Mouse (Mus musculus): ENCODE measurements around the gene Mkln1. TPM values are rescaled to one million over a fixed set of nuclear protein-coding genes. Genes with fewer than 3 reads are reported as not detected.

The Mkln1 gene
- polyA plus RNA-seq, 1 experiment from 2014 or later, result 154 TPM

- peaks cover 3% of the 10 kb centered on the region; the same call in 1 of the 2 replicates for H3K4me1 ChIP-seq (ENCODE audit: control insufficient read depth, insufficient read depth, low read length)
- ATAC-seq (ENCODE audit: low FRiP score, low TSS enrichment) (no peak), DNase-seq (no peak)
- H3K4me2 ChIP-seq (ENCODE audit: low read length), result no peak overlapping the region
- no peak overlapping the region for H3K9ac ChIP-seq (replicated peaks; ENCODE audit: low read length)
- no peak overlapping the region for H3K4me3 ChIP-seq (replicated peaks; ENCODE audit: low read depth, low read length)
- H3K27me3 ChIP-seq (ENCODE audit: control insufficient read depth, insufficient read depth, low read length), result no peaks in the 10 kb centered on the region
- no peak overlapping the region for H3K27ac ChIP-seq (replicated peaks; ENCODE audit: low read depth, low read length)
- H3K9me3 ChIP-seq (ENCODE audit: control insufficient read depth, low read length), result no peaks in the 10 kb centered on the region
- H3K36me3 ChIP-seq (ENCODE audit: control insufficient read depth, insufficient read depth, low read length), result no peaks in the 10 kb centered on the region
Observed at GRCm38 (mm10) chr6:31413556-31413955, 15.0 kb downstream of the Mkln1 start.

DNA sequence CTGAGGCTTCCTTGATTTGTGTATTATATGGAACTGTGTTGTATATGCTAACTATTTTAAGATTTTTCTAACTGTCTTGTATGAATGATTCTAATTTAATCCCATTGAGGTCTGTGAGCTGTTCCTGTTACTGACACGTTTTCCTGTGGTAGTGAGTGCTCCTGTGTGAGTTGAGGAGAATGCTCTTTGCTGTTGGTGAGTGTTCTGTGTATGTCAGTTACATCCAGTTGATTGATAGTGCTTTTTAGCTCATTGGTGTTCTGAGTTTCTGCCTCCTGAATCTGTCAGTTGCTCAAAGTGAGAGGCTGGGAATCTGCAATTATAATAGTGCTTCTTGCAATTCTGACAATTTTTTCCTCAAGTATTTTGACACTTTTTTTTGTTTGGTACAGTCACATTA, 15.8 kb downstream of the Mkln1 start:
- 40% methylated on average over 1 of the region's 1 CpGs for WGBS
- no peak overlapping the region for H3K27ac ChIP-seq (replicated peaks; ENCODE audit: low read depth, low read length)
- no peak overlapping the region for H3K4me2 ChIP-seq (ENCODE audit: low read length)
- H3K4me3 ChIP-seq (replicated peaks; ENCODE audit: low read depth, low read length), result no peak overlapping the region
- no peaks in the 10 kb centered on the region for H3K9me3 ChIP-seq (ENCODE audit: control insufficient read depth, low read length)
- peaks cover 3% of the 10 kb centered on the region; the same call in 1 of the 2 replicates for H3K4me1 ChIP-seq (ENCODE audit: control insufficient read depth, insufficient read depth, low read length)
- DNase-seq (no peak), ATAC-seq (ENCODE audit: low FRiP score, low TSS enrichment) (no peak)
- no peak overlapping the region for H3K9ac ChIP-seq (replicated peaks; ENCODE audit: low read length)
- H3K27me3 ChIP-seq (ENCODE audit: control insufficient read depth, insufficient read depth, low read length), result no peaks in the 10 kb centered on the region
- 0 out of 2 replicates have a peak, but pooled peaks cover 1% of the 10 kb centered on the region for H3K36me3 ChIP-seq (ENCODE audit: control insufficient read depth, insufficient read depth, low read length)

- ATAC-seq (ENCODE audit: low FRiP score, low TSS enrichment), result no peak
- Histone ChIP-seq H3K27ac (replicated peaks; ENCODE audit: low read depth, low read length) (no peak overlapping the region), H3K4me1 (ENCODE audit: control insufficient read depth, insufficient read depth, low read length) (no peaks in the 10 kb centered on the region), H3K36me3 (ENCODE audit: control insufficient read depth, insufficient read depth, low read length) (0 out of 2 replicates have a peak, but pooled peaks cover 4% of the 10 kb centered on the region), H3K9ac (replicated peaks; ENCODE audit: low read length) (no peak overlapping the region), H3K4me2 (ENCODE audit: low read length) (no peak overlapping the region), H3K27me3 (ENCODE audit: control insufficient read depth, insufficient read depth, low read length) (no peaks in the 10 kb centered on the region), H3K4me3 (replicated peaks; ENCODE audit: low read depth, low read length) (no peak overlapping the region), H3K9me3 (ENCODE audit: control insufficient read depth, low read length) (no peaks in the 10 kb centered on the region)
- 84% methylated on average over 3 of the region's 3 CpGs for WGBS
- no peak for DNase-seq
Observed at GRCm38 (mm10) chr6:31425428-31425827, 26.9 kb downstream of the Mkln1 start.

GRCm38 (mm10) chr6:31437264-31437663, 38.7 kb downstream of the Mkln1 start:
- 98% methylated on average over 2 of the region's 2 CpGs for WGBS
- DNase-seq (no peak), ATAC-seq (ENCODE audit: low FRiP score, low TSS enrichment) (no peak)
- Histone ChIP-seq H3K36me3 (ENCODE audit: control insufficient read depth, insufficient read depth, low read length) (peaks cover 21% of the 10 kb centered on the region), H3K27ac (replicated peaks; ENCODE audit: low read depth, low read length) (no peak overlapping the region), H3K27me3 (ENCODE audit: control insufficient read depth, insufficient read depth, low read length) (no peaks in the 10 kb centered on the region), H3K9ac (replicated peaks; ENCODE audit: low read length) (no peak overlapping the region), H3K4me3 (replicated peaks; ENCODE audit: low read depth, low read length) (no peak overlapping the region), H3K9me3 (ENCODE audit: control insufficient read depth, low read length) (no peaks in the 10 kb centered on the region), H3K4me2 (ENCODE audit: low read length) (no peak overlapping the region), H3K4me1 (ENCODE audit: control insufficient read depth, insufficient read depth, low read length) (no peaks in the 10 kb centered on the region)

DNA sequence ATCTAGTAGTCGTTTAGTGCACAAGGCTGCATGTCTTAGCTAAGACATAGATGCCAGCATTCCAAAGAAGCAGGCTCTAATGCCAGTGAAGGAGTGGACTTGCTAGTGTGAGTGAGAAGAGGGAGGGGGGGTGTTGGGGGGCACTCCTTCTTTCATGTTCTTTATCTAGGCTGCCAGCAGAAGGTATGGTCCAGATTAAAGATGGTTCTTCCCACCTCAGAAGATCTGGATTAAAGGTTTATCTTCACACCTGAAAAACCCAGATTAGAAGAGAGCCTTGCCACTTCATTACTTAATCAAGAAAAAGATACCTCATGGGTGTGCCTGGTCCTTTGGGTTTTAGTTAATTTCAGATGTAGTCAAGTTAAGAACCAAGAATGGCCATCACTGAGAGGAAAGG, 46.7 kb downstream of the Mkln1 start:
- Histone ChIP-seq H3K9me3 (ENCODE audit: control insufficient read depth, low read length) (no peaks in the 10 kb centered on the region), H3K4me3 (replicated peaks; ENCODE audit: low read depth, low read length) (no peak overlapping the region), H3K27ac (replicated peaks; ENCODE audit: low read depth, low read length) (no peak overlapping the region), H3K4me1 (ENCODE audit: control insufficient read depth, insufficient read depth, low read length) (no peaks in the 10 kb centered on the region), H3K36me3 (ENCODE audit: control insufficient read depth, insufficient read depth, low read length) (peaks cover 10% of the 10 kb centered on the region), H3K9ac (replicated peaks; ENCODE audit: low read length) (no peak overlapping the region), H3K4me2 (ENCODE audit: low read length) (no peak overlapping the region), H3K27me3 (ENCODE audit: control insufficient read depth, insufficient read depth, low read length) (no peaks in the 10 kb centered on the region)
- 90% methylated on average over 1 of the region's 1 CpGs for WGBS
- ATAC-seq (ENCODE audit: low FRiP score, low TSS enrichment) (no peak), DNase-seq (no peak)

DNA sequence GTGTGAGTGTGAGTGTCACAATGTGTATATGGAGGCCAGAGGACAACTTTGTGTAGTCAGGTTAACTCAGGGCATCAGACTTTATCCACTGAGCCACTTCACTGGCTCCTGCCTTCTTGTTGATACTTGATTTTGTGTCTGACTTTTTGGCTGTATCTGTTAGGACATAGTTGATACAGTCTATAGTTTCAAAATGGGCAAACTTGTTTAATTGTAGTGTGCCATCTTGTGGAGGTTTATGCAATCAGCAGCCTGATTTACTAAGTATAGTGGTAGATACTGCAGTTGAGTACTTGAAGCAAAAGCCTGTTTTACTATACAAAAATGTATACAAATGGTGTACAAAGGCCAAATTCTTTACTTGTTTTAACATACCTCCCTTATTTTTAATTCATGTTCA, 55.2 kb downstream of the Mkln1 start:
- DNase-seq, result peak; percentile 86
- Histone ChIP-seq H3K4me3 (replicated peaks; ENCODE audit: low read depth, low read length) (no peak overlapping the region), H3K4me1 (ENCODE audit: control insufficient read depth, insufficient read depth, low read length) (no peaks in the 10 kb centered on the region), H3K27me3 (ENCODE audit: control insufficient read depth, insufficient read depth, low read length) (no peaks in the 10 kb centered on the region), H3K27ac (replicated peaks; ENCODE audit: low read depth, low read length) (no peak overlapping the region), H3K9ac (replicated peaks; ENCODE audit: low read length) (no peak overlapping the region), H3K36me3 (ENCODE audit: control insufficient read depth, insufficient read depth, low read length) (peaks cover 12% of the 10 kb centered on the region), H3K9me3 (ENCODE audit: control insufficient read depth, low read length) (no peaks in the 10 kb centered on the region), H3K4me2 (ENCODE audit: low read length) (no peak overlapping the region)
- ATAC-seq (ENCODE audit: low FRiP score, low TSS enrichment), result no peak

GRCm38 (mm10) chr6:31455376-31455775, 56.8 kb downstream of the Mkln1 start:
- no peak overlapping the region for H3K9ac ChIP-seq (replicated peaks; ENCODE audit: low read length)
- H3K4me3 ChIP-seq (replicated peaks; ENCODE audit: low read depth, low read length), result no peak overlapping the region
- ATAC-seq (ENCODE audit: low FRiP score, low TSS enrichment) (no peak), DNase-seq (no peak)
- no peaks in the 10 kb centered on the region for H3K4me1 ChIP-seq (ENCODE audit: control insufficient read depth, insufficient read depth, low read length)
- 88% methylated on average over 2 of the region's 2 CpGs for WGBS
- H3K27ac ChIP-seq (replicated peaks; ENCODE audit: low read depth, low read length), result no peak overlapping the region
- peaks cover 15% of the 10 kb centered on the region for H3K36me3 ChIP-seq (ENCODE audit: control insufficient read depth, insufficient read depth, low read length)
- no peaks in the 10 kb centered on the region for H3K9me3 ChIP-seq (ENCODE audit: control insufficient read depth, low read length)
- no peaks in the 10 kb centered on the region for H3K27me3 ChIP-seq (ENCODE audit: control insufficient read depth, insufficient read depth, low read length)
- H3K4me2 ChIP-seq (ENCODE audit: low read length), result no peak overlapping the region

DNA sequence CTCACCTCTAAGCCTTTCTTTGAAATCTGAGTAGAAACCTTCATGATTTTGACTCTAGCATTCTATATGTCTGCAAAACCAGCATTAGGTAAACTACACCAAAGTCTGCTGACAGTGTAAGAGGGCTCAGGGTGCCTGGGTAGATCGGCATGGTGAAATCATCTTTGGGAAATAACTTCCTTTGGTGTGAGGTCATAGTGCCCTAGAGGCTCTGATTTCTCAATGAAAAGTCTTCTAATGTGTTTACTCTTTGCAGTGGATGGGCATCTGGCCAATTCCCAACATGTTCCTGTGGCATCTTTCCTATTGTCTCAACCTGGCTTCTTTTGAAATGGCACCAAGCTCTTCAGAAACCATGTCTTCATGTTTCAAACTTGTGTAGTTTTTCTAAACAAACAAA, 58.5 kb downstream of the Mkln1 start:
- no peaks in the 10 kb centered on the region for H3K9me3 ChIP-seq (ENCODE audit: control insufficient read depth, low read length)
- H3K27me3 ChIP-seq (ENCODE audit: control insufficient read depth, insufficient read depth, low read length), result no peaks in the 10 kb centered on the region
- peaks cover 11% of the 10 kb centered on the region for H3K36me3 ChIP-seq (ENCODE audit: control insufficient read depth, insufficient read depth, low read length)
- ATAC-seq (ENCODE audit: low FRiP score, low TSS enrichment) (no peak), DNase-seq (no peak)
- no peak overlapping the region for H3K27ac ChIP-seq (replicated peaks; ENCODE audit: low read depth, low read length)
- WGBS, result 91% methylated on average over 1 of the region's 1 CpGs
- no peaks in the 10 kb centered on the region for H3K4me1 ChIP-seq (ENCODE audit: control insufficient read depth, insufficient read depth, low read length)
- H3K4me2 ChIP-seq (ENCODE audit: low read length), result no peak overlapping the region
- H3K4me3 ChIP-seq (replicated peaks; ENCODE audit: low read depth, low read length), result no peak overlapping the region
- no peak overlapping the region for H3K9ac ChIP-seq (replicated peaks; ENCODE audit: low read length)

DNA sequence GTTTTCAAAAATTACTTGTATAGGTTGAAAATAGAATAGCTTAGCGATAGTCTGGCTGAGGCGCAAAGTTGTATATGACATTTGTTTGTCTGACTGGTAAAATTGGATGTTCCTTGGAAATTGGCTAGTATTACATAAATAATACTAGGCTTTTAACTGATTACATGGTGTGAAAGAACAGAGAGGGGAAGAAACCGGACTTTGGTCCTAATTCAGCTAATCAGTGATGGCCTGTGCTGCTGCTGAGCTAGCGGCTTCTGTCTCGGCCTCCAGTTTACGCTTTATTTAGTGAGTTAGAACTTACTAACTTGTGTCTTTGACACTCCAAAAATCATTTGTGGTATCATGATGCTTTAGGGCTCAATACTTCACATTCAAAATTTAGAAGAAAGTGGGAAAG, 70.9 kb downstream of the Mkln1 start:
- Histone ChIP-seq H3K4me3 (replicated peaks; ENCODE audit: low read depth, low read length) (no peak overlapping the region), H3K27ac (replicated peaks; ENCODE audit: low read depth, low read length) (no peak overlapping the region), H3K36me3 (ENCODE audit: control insufficient read depth, insufficient read depth, low read length) (peaks cover 12% of the 10 kb centered on the region), H3K9me3 (ENCODE audit: control insufficient read depth, low read length) (no peaks in the 10 kb centered on the region), H3K9ac (replicated peaks; ENCODE audit: low read length) (no peak overlapping the region), H3K27me3 (ENCODE audit: control insufficient read depth, insufficient read depth, low read length) (no peaks in the 10 kb centered on the region), H3K4me1 (ENCODE audit: control insufficient read depth, insufficient read depth, low read length) (no peaks in the 10 kb centered on the region), H3K4me2 (ENCODE audit: low read length) (no peak overlapping the region)
- ATAC-seq (ENCODE audit: low FRiP score, low TSS enrichment), result no peak
- DNase-seq, result no peak
- WGBS, result 94% methylated on average over 6 of the region's 6 CpGs

Measured in midbrain, embryonic 14.5 days (tissue).